Comparison of ENCODE assay signal across 8 mouse cellular contexts in the genomic region with DNA sequence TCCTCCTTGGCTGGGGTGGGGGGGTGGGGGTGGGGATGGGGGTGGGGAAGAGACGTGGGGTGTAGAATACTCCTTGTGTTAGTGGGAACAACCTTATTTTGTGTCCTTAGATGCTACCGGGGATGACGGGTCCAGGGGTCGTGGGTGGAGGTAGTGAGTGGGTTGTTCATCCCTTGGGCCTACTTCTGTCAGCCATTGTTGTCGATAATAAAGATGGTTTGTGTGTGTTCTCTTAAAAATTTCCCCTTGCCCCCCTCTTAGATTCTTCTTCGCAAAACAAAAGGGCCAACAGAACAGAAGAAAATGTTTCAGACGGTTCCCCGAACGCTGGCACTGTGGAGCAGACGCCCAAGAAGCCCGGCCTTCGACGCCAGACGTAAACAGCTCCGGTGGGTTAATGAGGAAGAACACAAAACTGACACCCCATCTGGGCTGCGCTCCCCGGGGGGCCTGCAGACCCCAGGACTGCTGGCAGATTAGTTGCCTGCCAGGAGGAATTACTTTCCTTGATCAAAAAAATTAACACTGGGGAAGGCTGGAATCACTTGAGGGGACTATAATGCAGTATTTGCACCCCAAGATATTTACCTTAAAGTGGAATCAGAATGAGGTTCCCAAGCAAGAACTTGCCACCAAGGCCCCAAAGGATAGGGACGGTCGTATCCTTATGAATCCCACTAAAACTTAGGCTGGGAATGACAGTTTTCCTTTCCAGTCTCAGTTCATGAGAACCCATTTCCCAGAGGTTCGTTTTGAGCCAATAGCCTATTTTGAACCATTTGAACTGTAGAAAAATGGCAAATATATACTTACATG. TPM values are rescaled to one million over a fixed set of nuclear protein-coding genes. Genes with fewer than 3 reads are reported as not detected.
DNase-seq lines count a peak whose midpoint lies in the region; ATAC-seq and TF ChIP-seq lines count a peak whose summit lies in the region.

No protein-coding gene starts in this region.

- TF ChIP-seq RAD21 in CH12.LX (IDR thresholded peaks at IDR 0.05; ENCODE audit: low read depth, low read length) = no peak

- H3K27ac ChIP-seq in heart, embryonic 14.5 days (replicated peaks in 1 of 2; ENCODE audit: control insufficient read depth in 1 of 2, insufficient read depth in 1 of 2, low read depth in 2 of 2, low read length in 2 of 2) = peak overlapping the region in 1 of 2 experiments; percentile 99; a peak in 1 of 4 replicates
- H3K27ac ChIP-seq in CH12.LX (ENCODE audit: insufficient read depth, low read depth) = peak overlapping the region; percentile 29; the same call in 1 of the 2 replicates
- H3K27ac ChIP-seq in embryonic facial prominence, embryonic 10.5 days (replicated peaks) = peak overlapping the region; percentile 98
- H3K27ac ChIP-seq in intestine, postnatal 0 days (ENCODE audit: low read depth, low read length) = peak overlapping the region; percentile 94; the same call in 1 of the 2 replicates
- peak overlapping the region; percentile 98 for H3K27ac ChIP-seq in neural tube, embryonic 13.5 days (replicated peaks)

- H3K36me3 ChIP-seq in heart, embryonic 14.5 days (ENCODE audit: control insufficient read depth, insufficient read depth, low read length) = peaks cover 18% of the 10 kb centered on the region
- peaks cover 0 to 5% of the 10 kb centered on the region in 2 experiments for H3K36me3 ChIP-seq in CH12.LX (replicated peaks in 1 of 2; ENCODE audit: control insufficient read depth in 1 of 2, insufficient read depth in 1 of 2, low read length in 1 of 2)
- peaks cover 25% of the 10 kb centered on the region for H3K36me3 ChIP-seq in embryonic facial prominence, embryonic 10.5 days (replicated peaks)
- 0 out of 2 replicates have a peak, but pooled peaks cover 7% of the 10 kb centered on the region for H3K36me3 ChIP-seq in intestine, postnatal 0 days (ENCODE audit: control insufficient read depth, insufficient read depth)
- 0 out of 2 replicates have a peak, but pooled peaks cover 6% of the 10 kb centered on the region for H3K36me3 ChIP-seq in neural tube, embryonic 13.5 days

- DNase-seq in heart, adult 8-10 months (ENCODE audit: low spot score) = no peak
- DNase-seq in CH12.LX (ENCODE audit: extremely low read depth) = no peak
- no peak for DNase-seq in embryonic facial prominence, embryonic 10.5 days (ENCODE audit: low spot score)
- DNase-seq in layer of hippocampus, adult 18-20 months (ENCODE audit: low spot score in 2 of 2) = no peak
- DNase-seq in gastrocnemius, adult 8-10 months (ENCODE audit: low spot score in 2 of 2) = no peak

- peak overlapping the region; percentile 98 for H3K9ac ChIP-seq in heart, embryonic 14.5 days (ENCODE audit: low read length)
- H3K9ac ChIP-seq in CH12.LX (ENCODE audit: insufficient read depth, low read depth) = peak overlapping the region; percentile 97
- H3K9ac ChIP-seq in intestine, postnatal 0 days (ENCODE audit: low read depth, low read length) = peak overlapping the region; percentile 90
- H3K9ac ChIP-seq in neural tube, embryonic 13.5 days = peak overlapping the region; percentile 96

- ATAC-seq in heart, embryonic 14.5 days (ENCODE audit: insufficient number of reproducible peaks, insufficient read depth, low FRiP score, low read depth) = no peak
- ATAC-seq in intestine, postnatal 0 days = no peak
- ATAC-seq in neural tube, embryonic 13.5 days (ENCODE audit: low read depth) = no peak

- H3K27me3 ChIP-seq in heart, embryonic 14.5 days (ENCODE audit: control insufficient read depth, insufficient read depth, low read length) = no peaks in the 10 kb centered on the region
- no peaks in the 10 kb centered on the region for H3K27me3 ChIP-seq in CH12.LX (replicated peaks)
- peaks cover 14% of the 10 kb centered on the region for H3K27me3 ChIP-seq in embryonic facial prominence, embryonic 10.5 days (replicated peaks; ENCODE audit: low read depth, poor library complexity, severe bottlenecking)
- H3K27me3 ChIP-seq in intestine, postnatal 0 days (replicated peaks; ENCODE audit: control insufficient read depth, insufficient read depth, low read length) = no peaks in the 10 kb centered on the region
- peaks cover 7% of the 10 kb centered on the region; the same call in 1 of the 2 replicates for H3K27me3 ChIP-seq in neural tube, embryonic 13.5 days

- no peak for TF ChIP-seq EP300 in CH12.LX (IDR thresholded peaks at IDR 0.05; ENCODE audit: low read length)

- dilution Hi-C loops in CH12.LX (cut with MboI; ENCODE audit: extremely low pct_ligation_motif_present, extremely low pct_unique_long_range_greater_than_20kb, low sequenced_read_pairs) = no loop called here

- no peaks in the 10 kb centered on the region for H3K9me3 ChIP-seq in heart, embryonic 14.5 days (ENCODE audit: control insufficient read depth, low read length)
- H3K9me3 ChIP-seq in CH12.LX (replicated peaks; ENCODE audit: low read length) = no peaks in the 10 kb centered on the region
- no peaks in the 10 kb centered on the region for H3K9me3 ChIP-seq in embryonic facial prominence, embryonic 10.5 days
- H3K9me3 ChIP-seq in intestine, postnatal 0 days (ENCODE audit: control insufficient read depth) = no peaks in the 10 kb centered on the region
- H3K9me3 ChIP-seq in neural tube, embryonic 13.5 days = no peaks in the 10 kb centered on the region

- no peak for TF ChIP-seq POLR2A in CH12.LX (IDR thresholded peaks at IDR 0.05; ENCODE audit: low read depth, low read length)

- peaks cover 8 to 26% of the 10 kb centered on the region in 2 experiments for H3K4me1 ChIP-seq in heart, embryonic 14.5 days (ENCODE audit: control insufficient read depth in 2 of 2, insufficient read depth in 2 of 2, low read length in 2 of 2)
- H3K4me1 ChIP-seq in CH12.LX (ENCODE audit: control insufficient read depth in 1 of 2, insufficient read depth in 2 of 2) = peaks cover 0 to 26% of the 10 kb centered on the region in 2 experiments; a peak in 2 of 4 replicates
- H3K4me1 ChIP-seq in embryonic facial prominence, embryonic 10.5 days = peaks cover 61% of the 10 kb centered on the region
- 0 out of 2 replicates have a peak, but pooled peaks cover 4% of the 10 kb centered on the region for H3K4me1 ChIP-seq in intestine, postnatal 0 days (replicated peaks; ENCODE audit: control insufficient read depth, insufficient read depth, low read length)
- peaks cover 47% of the 10 kb centered on the region for H3K4me1 ChIP-seq in neural tube, embryonic 13.5 days (replicated peaks)

- H3K4me2 ChIP-seq in heart, embryonic 14.5 days (ENCODE audit: low read length) = peak overlapping the region; percentile 94
- H3K4me2 ChIP-seq in CH12.LX (ENCODE audit: insufficient read depth, low read depth, poor library complexity, severe bottlenecking) = peak overlapping the region; percentile 98
- H3K4me2 ChIP-seq in intestine, postnatal 0 days (replicated peaks; ENCODE audit: low read depth) = peak overlapping the region; percentile 97
- H3K4me2 ChIP-seq in neural tube, embryonic 13.5 days = peak overlapping the region; percentile 71

- H3K4me3 ChIP-seq in heart, embryonic 14.5 days (ENCODE audit: control insufficient read depth in 1 of 2, insufficient read depth in 1 of 2, low read depth in 1 of 2, low read length in 2 of 2) = peak overlapping the region; percentile 81 to 92
- peak overlapping the region; percentile 84 to 99 (median 88) for H3K4me3 ChIP-seq in CH12.LX (replicated peaks in 1 of 3; ENCODE audit: low read depth in 2 of 3, low read length in 2 of 3, poor library complexity in 1 of 3)
- peak overlapping the region; percentile 95 for H3K4me3 ChIP-seq in embryonic facial prominence, embryonic 10.5 days
- H3K4me3 ChIP-seq in intestine, postnatal 0 days (ENCODE audit: low read depth, low read length) = peak overlapping the region; percentile 67
- H3K4me3 ChIP-seq in neural tube, embryonic 13.5 days = peak overlapping the region; percentile 95

- in situ Hi-C loops in CH12.LX (cut with MboI; ENCODE audit: low pct_ligation_motif_present, low pct_unique_long_range_greater_than_20kb, low sequenced_read_pairs) = no loop called here

- TF ChIP-seq CTCF in CH12.LX (conservative IDR thresholded peaks at IDR 0.05 in 1 of 2, IDR thresholded peaks at IDR 0.05 in 1 of 2; ENCODE audit: low read depth in 2 of 2, low read length in 2 of 2) = no peak
- no peak for TF ChIP-seq CTCF in intestine, postnatal 0 days (IDR thresholded peaks at IDR 0.05; ENCODE audit: low read depth)

- peaks cover 34% of the 10 kb centered on the region for H3K79me2 ChIP-seq in CH12.LX (replicated peaks; ENCODE audit: control insufficient read depth, extremely low read depth, insufficient read depth, poor library complexity, severe bottlenecking)

- WGBS in heart, embryonic 14.5 days = 6% methylated on average over 20 of the region's 20 CpGs
- WGBS in embryonic facial prominence, embryonic 10.5 days = 10% methylated on average over 20 of the region's 20 CpGs
- 6% methylated on average over 20 of the region's 20 CpGs for WGBS in intestine, postnatal 0 days
- 5% methylated on average over 20 of the region's 20 CpGs for WGBS in neural tube, embryonic 13.5 days

RNA-seq across cellular contexts. Expression of a gene that starts 1.7 kb away (rescaled TPM):
- polyA plus RNA-seq in heart, embryonic 14.5 days (2014; fragmentation: Nextera tagmentation; extraction: Ambion mirVana) = 16.3 and 21.0 TPM in 2 replicates
- 10 to 100 TPM; 29.5 to 43.4 (median 38.7) TPM for total RNA-seq in heart, adult 8-10 months (2022)
- 12.8 and 19.2 TPM in 2 replicates for total RNA-seq in CH12.LX (2012; rRNA removed)
- total RNA-seq in CH12.LX (2014; rRNA removed) = 23.5 TPM in 2 replicates
- 15.8 and 20.9 TPM in 2 replicates for polyA plus RNA-seq in CH12.LX (2012; ENCODE audit: insufficient read length, low read depth)
- polyA plus RNA-seq in embryonic facial prominence, embryonic 10.5 days (2016; fragmentation: Nextera tagmentation; extraction: Ambion mirVana) = 15.3 and 16.7 TPM in 2 replicates
- polyA plus RNA-seq in intestine, postnatal 0 days (2015; fragmentation: Nextera tagmentation; extraction: Ambion mirVana) = 14.8 and 15.3 TPM in 2 replicates
- 21.7 and 24.1 TPM in 2 replicates for polyA plus RNA-seq in neural tube, embryonic 13.5 days (2015; fragmentation: Nextera tagmentation; extraction: Ambion mirVana)
- 10 to 100 TPM; 46.0 to 48.2 TPM for total RNA-seq in layer of hippocampus, adult 18-20 months (2021)
- 10 to 100 TPM; 30.9 to 37.5 (median 33.1) TPM for total RNA-seq in gastrocnemius, adult 8-10 months (2022)

RNA-seq across cellular contexts. Expression of a gene that starts 23.5 kb away (rescaled TPM):
- polyA plus RNA-seq in heart, embryonic 14.5 days (2014; fragmentation: Nextera tagmentation; extraction: Ambion mirVana) = 9.1 TPM in 2 replicates
- total RNA-seq in heart, adult 8-10 months (2022) = 1 to 10 TPM; 2.6 to 5.8 (median 3.9) TPM
- total RNA-seq in CH12.LX (2012; rRNA removed) = 6.3 and 7.5 TPM in 2 replicates
- total RNA-seq in CH12.LX (2014; rRNA removed) = 3.8 and 5.2 TPM in 2 replicates
- polyA plus RNA-seq in CH12.LX (2012; ENCODE audit: insufficient read length, low read depth) = 4.8 and 6.0 TPM in 2 replicates
- polyA plus RNA-seq in embryonic facial prominence, embryonic 10.5 days (2016; fragmentation: Nextera tagmentation; extraction: Ambion mirVana) = 14.5 and 16.1 TPM in 2 replicates
- 6.5 and 7.3 TPM in 2 replicates for polyA plus RNA-seq in intestine, postnatal 0 days (2015; fragmentation: Nextera tagmentation; extraction: Ambion mirVana)
- 37.1 and 39.1 TPM in 2 replicates for polyA plus RNA-seq in neural tube, embryonic 13.5 days (2015; fragmentation: Nextera tagmentation; extraction: Ambion mirVana)
- 10 to 100 TPM; 26.2 to 28.1 TPM for total RNA-seq in layer of hippocampus, adult 18-20 months (2021)
- 1 to 10 TPM; 3.6 to 5.4 (median 4.7) TPM for total RNA-seq in gastrocnemius, adult 8-10 months (2022)

RNA-seq across cellular contexts. Expression of a gene that starts 59.6 kb away (rescaled TPM):
- polyA plus RNA-seq in heart, embryonic 14.5 days (2014; fragmentation: Nextera tagmentation; extraction: Ambion mirVana) = 8.6 and 9.1 TPM in 2 replicates
- total RNA-seq in heart, adult 8-10 months (2022) = 1 to 10 TPM; 4.8 to 7.5 (median 5.6) TPM
- total RNA-seq in CH12.LX (2012; rRNA removed) = 1.4 and 2.7 TPM in 2 replicates
- 2.8 and 3.1 TPM in 2 replicates for total RNA-seq in CH12.LX (2014; rRNA removed)
- 1.0 and 1.1 TPM in 2 replicates for polyA plus RNA-seq in CH12.LX (2012; ENCODE audit: insufficient read length, low read depth)
- polyA plus RNA-seq in embryonic facial prominence, embryonic 10.5 days (2016; fragmentation: Nextera tagmentation; extraction: Ambion mirVana) = 2.6 and 2.7 TPM in 2 replicates
- polyA plus RNA-seq in intestine, postnatal 0 days (2015; fragmentation: Nextera tagmentation; extraction: Ambion mirVana) = 2.2 and 3.2 TPM in 2 replicates
- 3.0 and 4.6 TPM in 2 replicates for polyA plus RNA-seq in neural tube, embryonic 13.5 days (2015; fragmentation: Nextera tagmentation; extraction: Ambion mirVana)
- 1 to 10 TPM; 3.4 to 3.7 TPM for total RNA-seq in layer of hippocampus, adult 18-20 months (2021)
- total RNA-seq in gastrocnemius, adult 8-10 months (2022) = 1 to 10 TPM; 1.0 to 1.7 (median 1.4) TPM
